Mouse (Mus musculus): ENCODE data around the gene Dusp12. TPM values are rescaled to one million over a fixed set of nuclear protein-coding genes. Genes with fewer than 3 reads are reported as not detected.

Gene Dusp12
- polyA plus RNA-seq, 1 experiment from 2014 or later = 35.9 TPM

- H3K36me3 ChIP-seq = peaks cover 9% of the 10 kb centered on the region; the same call in 1 of the 2 replicates
- H3K27ac ChIP-seq = no peak overlapping the region
- H3K9me3 ChIP-seq (replicated peaks) = no peaks in the 10 kb centered on the region
- peak; percentile 86 for ATAC-seq (ENCODE audit: low FRiP score)
- under 1% methylated on average over 33 of the region's 33 CpGs for WGBS
- H3K4me1 ChIP-seq = peaks cover 6% of the 10 kb centered on the region
- peak overlapping the region; percentile 81 for H3K9ac ChIP-seq
- H3K4me2 ChIP-seq (replicated peaks) = peak overlapping the region; percentile 90
- peak overlapping the region; percentile 85 for H3K4me3 ChIP-seq
- H3K27me3 ChIP-seq = no peaks in the 10 kb centered on the region
Observed at GRCm38 (mm10) chr1:170868107-170868904, 17.0 kb downstream of the Dusp12 start.

GRCm38 (mm10) chr1:170867691-170868105, 17.6 kb downstream of the Dusp12 start, which contains the start of gene Atf6:
TSS of gene Atf6 (minus strand) at chr1:170867771.
- Histone ChIP-seq H3K27me3 (no peaks in the 10 kb centered on the region), H3K4me1 (peaks cover 6% of the 10 kb centered on the region), H3K27ac (peak within 1 kb of the TSS; percentile 76), H3K9ac (peak within 1 kb of the TSS; percentile 81), H3K36me3 (peaks cover 9% of the 10 kb centered on the region; the same call in 1 of the 2 replicates), H3K9me3 (replicated peaks) (no peaks in the 10 kb centered on the region), H3K4me2 (replicated peaks) (peak within 1 kb of the TSS; percentile 90), H3K4me3 (peak within 1 kb of the TSS; percentile 85)
- peak; percentile 70 for ATAC-seq (ENCODE audit: low FRiP score)
- WGBS = 1% methylated on average over 25 of the region's 25 CpGs

GRCm38 (mm10) chr1:170866992-170867690, 18.2 kb downstream of the Dusp12 start:
- H3K4me2 ChIP-seq (replicated peaks) = peak overlapping the region; percentile 90
- H3K27me3 ChIP-seq = no peaks in the 10 kb centered on the region
- H3K4me1 ChIP-seq = peaks cover 6% of the 10 kb centered on the region
- ATAC-seq (ENCODE audit: low FRiP score) = peak; percentile 70
- H3K27ac ChIP-seq = peak overlapping the region; percentile 76
- no peaks in the 10 kb centered on the region for H3K9me3 ChIP-seq (replicated peaks)
- peak overlapping the region; percentile 85 for H3K4me3 ChIP-seq
- peak overlapping the region; percentile 81 for H3K9ac ChIP-seq
- peaks cover 7% of the 10 kb centered on the region; the same call in 1 of the 2 replicates for H3K36me3 ChIP-seq
- 4% methylated on average over 30 of the region's 30 CpGs for WGBS

- ATAC-seq (ENCODE audit: low FRiP score) = no peak
- H3K4me3 ChIP-seq = no peak overlapping the region
- H3K36me3 ChIP-seq = no peaks in the 10 kb centered on the region
- H3K4me2 ChIP-seq (replicated peaks) = no peak overlapping the region
- peaks cover 6% of the 10 kb centered on the region for H3K4me1 ChIP-seq
- no peaks in the 10 kb centered on the region for H3K27me3 ChIP-seq
- no peaks in the 10 kb centered on the region for H3K9me3 ChIP-seq (replicated peaks)
- no peak overlapping the region for H3K9ac ChIP-seq
- no peak overlapping the region for H3K27ac ChIP-seq
- WGBS = 89% methylated on average over 5 of the region's 5 CpGs
Observed at GRCm38 (mm10) chr1:170865406-170865805, 19.9 kb downstream of the Dusp12 start.

GRCm38 (mm10) chr1:170864754-170865153, 20.6 kb downstream of the Dusp12 start:
- no peak for ATAC-seq (ENCODE audit: low FRiP score)
- Histone ChIP-seq H3K9ac (no peak overlapping the region), H3K36me3 (no peaks in the 10 kb centered on the region), H3K9me3 (replicated peaks) (no peaks in the 10 kb centered on the region), H3K27me3 (no peaks in the 10 kb centered on the region), H3K4me3 (no peak overlapping the region), H3K27ac (no peak overlapping the region), H3K4me1 (peaks cover 6% of the 10 kb centered on the region), H3K4me2 (replicated peaks) (no peak overlapping the region)
- WGBS = 90% methylated on average over 3 of the region's 3 CpGs

- Histone ChIP-seq H3K4me2 (replicated peaks) (no peak overlapping the region), H3K9me3 (replicated peaks) (no peaks in the 10 kb centered on the region), H3K4me3 (no peak overlapping the region), H3K27ac (no peak overlapping the region), H3K27me3 (no peaks in the 10 kb centered on the region), H3K36me3 (no peaks in the 10 kb centered on the region), H3K9ac (no peak overlapping the region), H3K4me1 (peaks cover 6% of the 10 kb centered on the region)
- ATAC-seq (ENCODE audit: low FRiP score) = no peak
Observed at GRCm38 (mm10) chr1:170864234-170864633, 21.1 kb downstream of the Dusp12 start.

- no peak for ATAC-seq (ENCODE audit: low FRiP score)
- Histone ChIP-seq H3K27me3 (no peaks in the 10 kb centered on the region), H3K4me2 (replicated peaks) (no peak overlapping the region), H3K4me1 (peaks cover 6% of the 10 kb centered on the region), H3K9ac (no peak overlapping the region), H3K27ac (no peak overlapping the region), H3K4me3 (no peak overlapping the region), H3K36me3 (no peaks in the 10 kb centered on the region), H3K9me3 (replicated peaks) (no peaks in the 10 kb centered on the region)
- WGBS = 72% methylated on average over 4 of the region's 4 CpGs
Observed at GRCm38 (mm10) chr1:170863033-170863432, 22.3 kb downstream of the Dusp12 start.

GRCm38 (mm10) chr1:170862435-170862717, 23.0 kb downstream of the Dusp12 start:
- no peaks in the 10 kb centered on the region for H3K9me3 ChIP-seq (replicated peaks)
- H3K4me2 ChIP-seq (replicated peaks) = no peak overlapping the region
- peaks cover 6% of the 10 kb centered on the region for H3K4me1 ChIP-seq
- no peaks in the 10 kb centered on the region for H3K36me3 ChIP-seq
- ATAC-seq (ENCODE audit: low FRiP score) = no peak
- H3K4me3 ChIP-seq = no peak overlapping the region
- H3K9ac ChIP-seq = no peak overlapping the region
- no peak overlapping the region for H3K27ac ChIP-seq
- H3K27me3 ChIP-seq = no peaks in the 10 kb centered on the region
- 78% methylated on average over 3 of the region's 3 CpGs for WGBS

- WGBS = 85% methylated on average over 13 of the region's 13 CpGs
- no peak overlapping the region for H3K4me3 ChIP-seq
Observed at GRCm38 (mm10) chr1:170861671-170862434, 23.5 kb downstream of the Dusp12 start.

GRCm38 (mm10) chr1:170858872-170859271, 26.5 kb downstream of the Dusp12 start:
- Histone ChIP-seq H3K4me1 (no peaks in the 10 kb centered on the region), H3K4me2 (replicated peaks) (no peak overlapping the region), H3K9me3 (replicated peaks) (no peaks in the 10 kb centered on the region), H3K9ac (no peak overlapping the region), H3K4me3 (no peak overlapping the region), H3K27me3 (no peaks in the 10 kb centered on the region), H3K27ac (no peak overlapping the region), H3K36me3 (no peaks in the 10 kb centered on the region)
- 92% methylated on average over 2 of the region's 2 CpGs for WGBS
- ATAC-seq (ENCODE audit: low FRiP score) = no peak

More at GRCm38 (mm10) chr1:170861671-170862434, 23.5 kb downstream of the Dusp12 start:
- no peak for ATAC-seq (ENCODE audit: low FRiP score)
- Histone ChIP-seq H3K9me3 (replicated peaks) (no peaks in the 10 kb centered on the region), H3K4me2 (replicated peaks) (no peak overlapping the region), H3K27me3 (no peaks in the 10 kb centered on the region), H3K4me1 (peaks cover 3% of the 10 kb centered on the region), H3K9ac (no peak overlapping the region), H3K27ac (no peak overlapping the region), H3K36me3 (no peaks in the 10 kb centered on the region)

GRCm38 (mm10) chr1:170857369-170857768, 28.0 kb downstream of the Dusp12 start:
- Histone ChIP-seq H3K4me1 (no peaks in the 10 kb centered on the region), H3K9me3 (replicated peaks) (no peaks in the 10 kb centered on the region), H3K36me3 (no peaks in the 10 kb centered on the region), H3K27me3 (no peaks in the 10 kb centered on the region), H3K4me3 (no peak overlapping the region), H3K4me2 (replicated peaks) (no peak overlapping the region), H3K27ac (no peak overlapping the region), H3K9ac (no peak overlapping the region)
- WGBS = 89% methylated on average over 2 of the region's 2 CpGs
- no peak for ATAC-seq (ENCODE audit: low FRiP score)
